Mouse (Mus musculus): ENCODE results near the gene Gm10260.

DNA sequence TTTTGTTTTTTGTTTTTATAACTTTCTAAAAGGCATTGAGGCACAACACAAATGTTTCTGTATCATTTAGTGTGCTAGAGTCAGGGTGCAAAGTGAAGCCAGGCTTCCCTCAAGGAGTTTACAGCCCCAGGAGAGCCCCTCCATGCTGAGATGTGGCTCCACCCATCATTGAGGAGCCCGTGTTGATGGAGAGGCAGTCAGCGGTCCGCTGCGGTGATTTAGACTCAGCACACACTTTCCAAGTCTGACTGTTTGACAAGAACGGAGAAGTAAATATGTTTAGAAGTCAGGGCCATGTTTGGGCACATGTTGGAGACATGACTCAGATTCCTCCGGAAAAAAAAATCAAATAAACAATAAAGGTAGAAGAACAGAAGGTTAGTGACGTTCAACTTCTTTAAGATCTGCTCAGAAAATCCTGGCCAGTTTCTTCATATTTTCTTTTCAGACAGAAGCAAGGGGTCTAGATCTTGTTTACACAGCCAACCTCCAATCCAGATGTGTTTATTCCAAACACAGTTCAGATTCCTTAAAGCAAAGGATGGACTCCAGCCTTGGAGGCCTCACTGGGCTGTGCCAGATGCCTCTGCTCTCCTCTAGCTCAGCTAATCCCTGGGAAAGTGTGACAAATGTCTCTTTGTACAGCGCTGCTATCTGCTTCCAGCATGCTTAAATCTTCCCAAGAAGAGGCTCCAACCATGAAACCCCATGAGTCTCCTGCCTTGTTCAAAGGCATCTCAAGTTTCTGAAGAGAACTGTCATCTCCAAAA, 47.7 kb downstream of the Gm10260 start:
- TF ChIP-seq CTCF (IDR thresholded peaks at IDR 0.05; ENCODE audit: low read depth), result no peak
- TF ChIP-seq EP300 (IDR thresholded peaks at IDR 0.05; ENCODE audit: low read depth), result no peak
